Mouse (Mus musculus): ENCODE measurements around the gene Rtkn2. TPM values are rescaled to one million over a fixed set of nuclear protein-coding genes. Genes with fewer than 3 reads are reported as not detected.

Gene Rtkn2
- polyA plus RNA-seq, 1 experiment from 2014 or later, result 1.2 TPM

DNA sequence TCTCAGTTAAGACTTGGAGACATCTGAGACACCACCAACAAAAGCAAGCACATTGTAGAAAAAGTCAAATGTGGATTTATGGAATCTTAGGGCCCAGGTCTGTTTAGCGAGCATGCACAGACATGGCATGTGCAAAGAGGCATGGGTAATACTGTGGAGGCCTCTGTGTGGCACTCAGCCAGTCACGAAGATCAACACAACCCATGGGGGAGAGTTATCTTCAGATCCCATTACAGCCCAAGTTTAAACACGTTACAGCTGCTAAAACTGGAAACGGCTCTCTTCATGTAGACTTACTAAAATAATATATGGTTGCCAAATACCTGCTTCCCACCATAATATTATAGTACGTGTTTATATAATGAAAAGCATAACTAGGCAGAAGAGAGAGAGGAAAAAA, 124.6 kb downstream of the Rtkn2 start:
- Histone ChIP-seq H3K27ac (ENCODE audit: low read depth, low read length) (no peak overlapping the region), H3K4me1 (replicated peaks; ENCODE audit: control insufficient read depth, insufficient read depth, low read length) (peaks cover 11% of the 10 kb centered on the region; the same call in 1 of the 2 replicates), H3K27me3 (replicated peaks; ENCODE audit: control insufficient read depth, insufficient read depth, low read length) (no peaks in the 10 kb centered on the region), H3K4me3 (ENCODE audit: low read depth, low read length) (no peak overlapping the region), H3K4me2 (replicated peaks; ENCODE audit: low read depth) (no peak overlapping the region), H3K9me3 (ENCODE audit: control insufficient read depth) (no peaks in the 10 kb centered on the region), H3K9ac (ENCODE audit: low read depth, low read length) (no peak overlapping the region), H3K36me3 (ENCODE audit: control insufficient read depth, insufficient read depth) (peaks cover 24% of the 10 kb centered on the region)
- WGBS, result 58% methylated on average over 5 of the region's 5 CpGs
- TF ChIP-seq CTCF (IDR thresholded peaks at IDR 0.05; ENCODE audit: low read depth), result no peak
- ATAC-seq, result no peak

DNA sequence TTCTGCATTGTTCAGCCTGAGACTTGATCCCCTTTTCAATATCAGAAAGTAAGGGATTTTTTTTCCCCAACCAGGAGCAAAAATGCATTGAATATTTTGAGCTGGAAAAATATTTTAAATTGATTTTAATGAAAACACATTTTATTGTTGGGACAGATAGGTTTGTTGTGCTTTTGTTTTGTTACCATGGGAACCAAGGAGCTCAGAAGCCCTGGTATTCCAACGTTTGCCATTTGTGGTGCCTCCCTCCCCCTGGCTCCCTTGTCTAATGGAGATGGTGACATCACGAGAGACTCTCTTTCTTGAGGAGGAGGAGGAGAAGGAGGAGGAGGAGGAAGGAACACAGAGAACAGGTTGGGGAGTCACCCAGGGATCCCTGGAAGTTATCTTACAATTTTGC, 125.1 kb downstream of the Rtkn2 start:
- Histone ChIP-seq H3K4me2 (replicated peaks; ENCODE audit: low read depth) (0 out of 2 replicates have a peak overlapping the region, but pooled peaks have one; percentile 2), H3K36me3 (ENCODE audit: control insufficient read depth, insufficient read depth) (peaks cover 27% of the 10 kb centered on the region), H3K9me3 (ENCODE audit: control insufficient read depth) (no peaks in the 10 kb centered on the region), H3K9ac (ENCODE audit: low read depth, low read length) (no peak overlapping the region), H3K27me3 (replicated peaks; ENCODE audit: control insufficient read depth, insufficient read depth, low read length) (no peaks in the 10 kb centered on the region), H3K4me3 (ENCODE audit: low read depth, low read length) (no peak overlapping the region), H3K27ac (ENCODE audit: low read depth, low read length) (peak overlapping the region; percentile 46; the same call in 1 of the 2 replicates), H3K4me1 (replicated peaks; ENCODE audit: control insufficient read depth, insufficient read depth, low read length) (peaks cover 11% of the 10 kb centered on the region; the same call in 1 of the 2 replicates)
- no peak for TF ChIP-seq CTCF (IDR thresholded peaks at IDR 0.05; ENCODE audit: low read depth)
- 13% methylated on average over 2 of the region's 2 CpGs for WGBS
- ATAC-seq, result peak; percentile 45; the same call in 1 of the 2 replicates

DNA sequence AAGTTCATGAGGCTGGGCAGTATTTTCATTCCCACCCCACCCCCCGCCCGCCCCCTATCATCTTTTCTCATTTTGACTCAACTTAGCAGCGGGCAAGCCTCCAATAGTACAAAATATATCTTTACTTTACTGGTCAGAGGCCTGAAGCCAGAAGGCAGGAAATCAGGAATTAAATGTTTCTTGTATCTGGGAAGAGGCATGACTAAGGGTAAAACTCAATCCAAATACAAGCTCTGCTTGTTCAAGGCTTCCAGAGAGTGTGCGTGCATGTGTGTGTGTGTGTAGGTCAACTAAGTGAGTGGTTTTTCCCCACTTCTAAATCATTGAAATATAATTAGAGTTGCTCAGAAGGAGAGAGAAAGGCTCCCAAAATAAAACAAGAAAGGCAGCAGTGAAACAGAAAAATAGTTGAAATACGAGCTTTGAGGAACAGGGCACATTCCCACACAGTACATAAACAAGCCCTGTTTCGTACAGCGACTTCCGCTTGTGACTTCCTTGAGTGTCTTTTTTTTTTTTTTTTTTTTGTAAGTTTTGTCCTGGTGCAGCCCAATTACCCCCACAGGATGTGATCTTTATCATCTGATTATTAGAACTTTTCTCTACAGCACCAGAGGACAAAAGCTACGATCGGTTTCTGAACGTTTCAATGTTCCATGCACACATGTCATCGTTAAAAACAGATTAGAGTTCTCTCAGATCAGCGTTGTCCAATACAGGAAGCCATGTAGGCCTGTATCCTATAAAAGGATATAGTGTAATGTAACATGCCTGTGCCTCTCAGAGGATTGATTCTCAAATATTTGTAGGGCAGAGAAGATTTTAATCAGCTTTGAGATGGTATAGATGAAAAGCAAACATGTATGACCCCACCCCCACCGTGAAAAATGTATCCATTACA, 125.8 kb downstream of the Rtkn2 start:
- TF ChIP-seq CTCF (IDR thresholded peaks at IDR 0.05; ENCODE audit: low read depth), result no peak
- WGBS, result 53% methylated on average over 14 of the region's 14 CpGs
- H3K9me3 ChIP-seq (ENCODE audit: control insufficient read depth), result no peaks in the 10 kb centered on the region
- H3K9ac ChIP-seq (ENCODE audit: low read depth, low read length), result no peak overlapping the region
- H3K4me1 ChIP-seq (replicated peaks; ENCODE audit: control insufficient read depth, insufficient read depth, low read length), result peaks cover 11% of the 10 kb centered on the region; the same call in 1 of the 2 replicates
- H3K4me3 ChIP-seq (ENCODE audit: low read depth, low read length), result no peak overlapping the region
- ATAC-seq, result no peak
- H3K27ac ChIP-seq (ENCODE audit: low read depth, low read length), result peak overlapping the region; percentile 46
- H3K36me3 ChIP-seq (ENCODE audit: control insufficient read depth, insufficient read depth), result peaks cover 27% of the 10 kb centered on the region
- H3K27me3 ChIP-seq (replicated peaks; ENCODE audit: control insufficient read depth, insufficient read depth, low read length), result no peaks in the 10 kb centered on the region
- H3K4me2 ChIP-seq (replicated peaks; ENCODE audit: low read depth), result 0 out of 2 replicates have a peak overlapping the region, but pooled peaks have one; percentile 2

DNA sequence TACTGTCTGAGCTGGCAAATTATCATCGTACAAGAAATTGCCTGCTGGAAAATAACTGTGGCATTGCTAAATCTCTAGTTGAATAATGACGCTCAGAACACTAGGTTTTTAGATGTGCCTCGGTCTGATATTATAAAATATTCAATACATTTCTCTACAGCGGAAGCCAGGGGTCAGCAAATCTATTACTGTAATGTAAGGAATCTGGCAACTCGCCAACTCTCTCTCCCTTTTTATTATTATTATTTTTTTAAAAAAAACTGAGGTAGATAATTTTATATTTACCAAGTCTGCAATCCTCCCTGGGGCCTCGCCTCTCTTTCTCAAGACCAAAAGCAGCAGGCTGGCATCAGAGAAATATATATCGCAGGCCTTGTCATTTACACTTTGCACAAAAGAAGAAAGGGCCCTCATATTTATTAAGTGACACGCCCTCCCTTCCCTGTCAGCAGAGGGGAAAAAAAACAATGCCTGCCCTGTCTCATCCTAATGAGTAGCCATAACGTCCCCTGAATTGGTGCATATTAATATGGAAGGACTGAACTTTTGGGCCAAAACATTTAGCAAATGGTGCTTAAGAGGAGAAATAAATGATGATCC, 127.1 kb downstream of the Rtkn2 start:
- Histone ChIP-seq H3K9me3 (ENCODE audit: control insufficient read depth) (no peaks in the 10 kb centered on the region), H3K9ac (ENCODE audit: low read depth, low read length) (no peak overlapping the region), H3K27me3 (replicated peaks; ENCODE audit: control insufficient read depth, insufficient read depth, low read length) (no peaks in the 10 kb centered on the region), H3K4me1 (replicated peaks; ENCODE audit: control insufficient read depth, insufficient read depth, low read length) (peaks cover 11% of the 10 kb centered on the region; the same call in 1 of the 2 replicates), H3K4me2 (replicated peaks; ENCODE audit: low read depth) (no peak overlapping the region), H3K36me3 (ENCODE audit: control insufficient read depth, insufficient read depth) (peaks cover 16% of the 10 kb centered on the region; the same call in 1 of the 2 replicates), H3K4me3 (ENCODE audit: low read depth, low read length) (no peak overlapping the region), H3K27ac (ENCODE audit: low read depth, low read length) (no peak overlapping the region)
- ATAC-seq, result no peak
- TF ChIP-seq CTCF (IDR thresholded peaks at IDR 0.05; ENCODE audit: low read depth), result no peak
- WGBS, result 41% methylated on average over 9 of the region's 9 CpGs

DNA sequence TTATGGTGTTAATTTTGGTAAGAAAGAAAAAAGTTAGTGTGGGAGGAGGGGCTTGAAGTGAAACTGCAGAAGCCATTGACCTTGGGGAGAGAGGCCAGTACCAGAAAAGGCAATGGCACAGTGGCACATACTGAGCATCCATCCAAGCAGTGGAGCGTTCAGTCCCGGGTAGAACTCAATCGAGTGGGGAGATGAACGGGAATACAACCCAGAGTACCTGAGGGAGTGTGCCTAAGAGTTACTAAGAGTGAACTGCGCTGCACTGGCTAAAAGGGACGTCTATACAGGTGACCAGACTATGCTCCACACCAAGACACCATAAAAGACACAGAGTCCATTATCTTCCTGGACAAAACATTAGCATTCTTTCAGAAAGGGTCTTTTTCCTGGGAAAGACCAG, 128.3 kb downstream of the Rtkn2 start:
- Histone ChIP-seq H3K4me1 (replicated peaks; ENCODE audit: control insufficient read depth, insufficient read depth, low read length) (peaks cover 11% of the 10 kb centered on the region; the same call in 1 of the 2 replicates), H3K27ac (ENCODE audit: low read depth, low read length) (no peak overlapping the region), H3K4me3 (ENCODE audit: low read depth, low read length) (no peak overlapping the region), H3K27me3 (replicated peaks; ENCODE audit: control insufficient read depth, insufficient read depth, low read length) (no peaks in the 10 kb centered on the region), H3K4me2 (replicated peaks; ENCODE audit: low read depth) (no peak overlapping the region), H3K9me3 (ENCODE audit: control insufficient read depth) (no peaks in the 10 kb centered on the region), H3K36me3 (ENCODE audit: control insufficient read depth, insufficient read depth) (peaks cover 16% of the 10 kb centered on the region; the same call in 1 of the 2 replicates), H3K9ac (ENCODE audit: low read depth, low read length) (no peak overlapping the region)
- 93% methylated on average over 6 of the region's 6 CpGs for WGBS
- no peak for ATAC-seq
- TF ChIP-seq CTCF (IDR thresholded peaks at IDR 0.05; ENCODE audit: low read depth), result no peak

Other genes with a start within 250 kb of the Rtkn2 start
- gene Zfp365, start 66.9 kb upstream of the Rtkn2 start, polyA plus RNA-seq (2015; fragmentation: Nextera tagmentation; extraction: Ambion mirVana), result 0.47 TPM in 2 replicates